Mouse (Mus musculus) heart, embryonic 16.5 days (tissue): ENCODE data around the gene Usp9x. TPM values are rescaled to one million over a fixed set of nuclear protein-coding genes. Genes with fewer than 3 reads are reported as not detected.

ENCODE experiments used
- ATAC-seq: fragments of 200-750 bp; cut with Nextera tagmentation; replicated peaks from 2 replicates; pipeline ENCODE4 v1.8.0; 2017; ENCODE audit warnings: moderate number of reproducible peaks; ENCODE audit not compliant: insufficient read depth, low FRiP score; ENCODE audit errors: extremely low read depth
- H3K27ac ChIP-seq: fragments of 300-500 bp; sonication (generic); 2 replicates; pipeline ENCODE4 v1.5.1; 2014; ENCODE audit warnings: mild to moderate bottlenecking, low read length, control low read depth, moderate library complexity
- H3K27me3 ChIP-seq: fragments of 300-500 bp; sonication (generic); 2 replicates; pipeline ENCODE4 v1.6.1; 2014; ENCODE audit warnings: low read length, mixed read lengths; ENCODE audit not compliant: control insufficient read depth, insufficient read depth
- H3K36me3 ChIP-seq: fragments of 300-500 bp; sonication (generic); 2 replicates; pipeline ENCODE4 v1.6.1; 2014; ENCODE audit not compliant: control insufficient read depth, insufficient read depth
- H3K4me1 ChIP-seq: fragments of 300-500 bp; sonication (generic); 2 replicates; pipeline ENCODE4 v1.6.1; 2014; ENCODE audit warnings: low read length, mixed read lengths; ENCODE audit not compliant: control insufficient read depth, insufficient read depth
- H3K4me2 ChIP-seq: fragments of 300-500 bp; sonication (generic); 2 replicates; pipeline ENCODE4 v1.6.1; 2014; ENCODE audit warnings: low read depth, mild to moderate bottlenecking, control low read depth, low read length
- H3K4me3 ChIP-seq: fragments of 300-500 bp; sonication (generic); 2 replicates; pipeline ENCODE4 v1.5.1; 2014; ENCODE audit warnings: mild to moderate bottlenecking, control low read depth, low read length
- H3K9ac ChIP-seq: fragments of 300-500 bp; sonication (generic); 2 replicates; pipeline ENCODE4 v1.6.1; 2014; ENCODE audit warnings: low read length, control low read depth
- H3K9me3 ChIP-seq: fragments of 300-500 bp; sonication (generic); replicated peaks from 2 replicates; pipeline ENCODE4 v1.6.1; 2016; ENCODE audit warnings: low read length; ENCODE audit not compliant: control insufficient read depth
- WGBS: fragments of 180-500 bp; shearing (Covaris S2); extraction: QIAGEN DNeasy Blood & Tissue Kit; methylation state at CpG from one replicate; pipeline ENCODE4 v1.1.7; 2014; 5-methylcytosine and 5-hydroxymethylcytosine counted together
- polyA plus RNA-seq: library from polyadenylated mRNA; unstranded; fragments of >200 nt; fragmentation: Nextera tagmentation; extraction: Ambion mirVana; gene quantifications from 2 replicates; pipeline ENCODE4 v1.2.1, GENCODE M21; 2015

The Usp9x gene
- polyA plus RNA-seq, 1 experiment from 2014 or later: 16.9 TPM

- peak overlapping the region; percentile 94 for H3K27ac ChIP-seq
- no peaks in the 10 kb centered on the region for H3K36me3 ChIP-seq
- peak overlapping the region; percentile 68 for H3K4me2 ChIP-seq
- H3K27me3 ChIP-seq: peaks cover 5% of the 10 kb centered on the region; the same call in 1 of the 2 replicates
- H3K9me3 ChIP-seq: no peaks in the 10 kb centered on the region
- peak overlapping the region; percentile 60 for H3K4me3 ChIP-seq
- 10% methylated on average over 34 of the region's 35 CpGs for WGBS
- peak overlapping the region; percentile 76 for H3K9ac ChIP-seq
- ATAC-seq: peak; percentile 98
- peaks cover 6% of the 10 kb centered on the region; the same call in 1 of the 2 replicates for H3K4me1 ChIP-seq
These were observed 29.6 kb upstream of the Usp9x start for GRCm38 (mm10) chrX:13041630-13042129.

GRCm38 (mm10) chrX:13043780-13044179 is 27.5 kb upstream of the Usp9x start:
- ATAC-seq: no peak
- H3K4me2 ChIP-seq: no peak overlapping the region
- 79% methylated on average over 2 of the region's 2 CpGs for WGBS
- H3K4me1 ChIP-seq: peaks cover 8% of the 10 kb centered on the region; the same call in 1 of the 2 replicates
- no peak overlapping the region for H3K9ac ChIP-seq
- H3K4me3 ChIP-seq: no peak overlapping the region
- peaks cover 5% of the 10 kb centered on the region; the same call in 1 of the 2 replicates for H3K27me3 ChIP-seq
- no peak overlapping the region for H3K27ac ChIP-seq
- no peaks in the 10 kb centered on the region for H3K9me3 ChIP-seq
- no peaks in the 10 kb centered on the region for H3K36me3 ChIP-seq

- H3K36me3 ChIP-seq: no peaks in the 10 kb centered on the region
- H3K9ac ChIP-seq: no peak overlapping the region
- no peak for ATAC-seq
- WGBS: 81% methylated on average over 5 of the region's 5 CpGs
- H3K4me1 ChIP-seq: peaks cover 7% of the 10 kb centered on the region; the same call in 1 of the 2 replicates
- no peak overlapping the region for H3K4me3 ChIP-seq
- H3K4me2 ChIP-seq: no peak overlapping the region
- peaks cover 5% of the 10 kb centered on the region; the same call in 1 of the 2 replicates for H3K27me3 ChIP-seq
- no peaks in the 10 kb centered on the region for H3K9me3 ChIP-seq
- no peak overlapping the region for H3K27ac ChIP-seq
These were observed 26.6 kb upstream of the Usp9x start for GRCm38 (mm10) chrX:13044666-13045065.

- no peak for ATAC-seq
- WGBS: 50% methylated on average over 6 of the region's 6 CpGs
- Histone ChIP-seq H3K27me3 (0 out of 2 replicates have a peak, but pooled peaks cover 2% of the 10 kb centered on the region), H3K4me3 (no peak overlapping the region), H3K4me1 (peaks cover 7% of the 10 kb centered on the region; the same call in 1 of the 2 replicates), H3K27ac (no peak overlapping the region), H3K9me3 (no peaks in the 10 kb centered on the region), H3K9ac (no peak overlapping the region), H3K36me3 (no peaks in the 10 kb centered on the region), H3K4me2 (peak overlapping the region; percentile 61; the same call in 1 of the 2 replicates)
These were observed 24.3 kb upstream of the Usp9x start for GRCm38 (mm10) chrX:13046893-13047435.

- H3K4me2 ChIP-seq: peak overlapping the region; percentile 61
- H3K9me3 ChIP-seq: no peaks in the 10 kb centered on the region
- peak overlapping the region; percentile 56 for H3K9ac ChIP-seq
- H3K27ac ChIP-seq: 0 out of 2 replicates have a peak overlapping the region, but pooled peaks have one; percentile 11
- H3K4me1 ChIP-seq: peaks cover 5% of the 10 kb centered on the region; the same call in 1 of the 2 replicates
- H3K27me3 ChIP-seq: no peaks in the 10 kb centered on the region
- H3K4me3 ChIP-seq: peak overlapping the region; percentile 28
- WGBS: 17% methylated on average over 14 of the region's 14 CpGs
- no peak; the same call in 1 of the 2 replicates for ATAC-seq
- H3K36me3 ChIP-seq: no peaks in the 10 kb centered on the region
These were observed 23.5 kb upstream of the Usp9x start for GRCm38 (mm10) chrX:13047631-13048345.

- Histone ChIP-seq H3K36me3 (no peaks in the 10 kb centered on the region), H3K27me3 (peaks cover 8% of the 10 kb centered on the region), H3K4me1 (peaks cover 8% of the 10 kb centered on the region), H3K27ac (no peak overlapping the region), H3K4me2 (no peak overlapping the region), H3K9me3 (no peaks in the 10 kb centered on the region), H3K9ac (no peak overlapping the region), H3K4me3 (no peak overlapping the region)
- ATAC-seq: no peak
- 21% methylated on average over 1 of the region's 1 CpGs for WGBS
These were observed 16.7 kb upstream of the Usp9x start for GRCm38 (mm10) chrX:13054612-13055011.

- 48% methylated on average over 3 of the region's 3 CpGs for WGBS
- Histone ChIP-seq H3K4me3 (no peak overlapping the region), H3K36me3 (no peaks in the 10 kb centered on the region), H3K4me1 (no peaks in the 10 kb centered on the region), H3K9me3 (no peaks in the 10 kb centered on the region; the same call in 1 of the 2 replicates), H3K4me2 (no peak overlapping the region), H3K27me3 (peaks cover 3% of the 10 kb centered on the region; the same call in 1 of the 2 replicates), H3K27ac (no peak overlapping the region), H3K9ac (no peak overlapping the region)
- ATAC-seq: no peak
These were observed 9.3 kb upstream of the Usp9x start for GRCm38 (mm10) chrX:13061961-13062360.

GRCm38 (mm10) chrX:13064273-13064925 is 6.9 kb upstream of the Usp9x start:
- no peak for ATAC-seq
- H3K9ac ChIP-seq: no peak overlapping the region
- no peak overlapping the region for H3K27ac ChIP-seq
- no peaks in the 10 kb centered on the region for H3K27me3 ChIP-seq
- H3K36me3 ChIP-seq: no peaks in the 10 kb centered on the region
- H3K9me3 ChIP-seq: no peaks in the 10 kb centered on the region; the same call in 1 of the 2 replicates
- 60% methylated on average over 7 of the region's 9 CpGs for WGBS
- no peak overlapping the region for H3K4me2 ChIP-seq
- H3K4me1 ChIP-seq: no peaks in the 10 kb centered on the region
- H3K4me3 ChIP-seq: no peak overlapping the region
